Mouse (Mus musculus) erythroblast, embryonic 14.5 days (primary cell): Measurements from ENCODE around the gene Rnf11. TPM values are rescaled to one million over a fixed set of nuclear protein-coding genes. Genes with fewer than 3 reads are reported as not detected.

ENCODE experiments used
- H3K27me3 ChIP-seq: 2 replicates; pipeline ENCODE4 v1.6.1; 2012; ENCODE audit warnings: inconsistent platforms; ENCODE audit not compliant: control insufficient read depth
- H3K36me3 ChIP-seq: 2 replicates; pipeline ENCODE4 v1.6.1; 2012; ENCODE audit warnings: mild to moderate bottlenecking, inconsistent platforms; ENCODE audit not compliant: control insufficient read depth
- H3K4me1 ChIP-seq: 2 replicates; pipeline ENCODE4 v1.6.1; 2012; ENCODE audit warnings: inconsistent platforms; ENCODE audit not compliant: control insufficient read depth
- H3K4me3 ChIP-seq: replicated peaks from 2 replicates; pipeline ENCODE3; 2012; ENCODE audit warnings: moderate library complexity, mild to moderate bottlenecking, inconsistent platforms
- H3K9me3 ChIP-seq: 2 replicates; pipeline ENCODE4 v1.6.1; 2012; ENCODE audit warnings: low read length, inconsistent platforms, mixed read lengths; ENCODE audit not compliant: control insufficient read depth
- GATA1 ChIP-seq: IDR thresholded peaks from 2 replicates; pipeline ENCODE4 v1.6.1; 2012; ENCODE audit warnings: low read length, inconsistent platforms, mixed read lengths
- TAL1 ChIP-seq: IDR thresholded peaks from 3 replicates; pipeline ENCODE4 v1.6.1; 2012; ENCODE audit warnings: low read length, inconsistent platforms, mixed read lengths
- polyA plus RNA-seq: library from polyadenylated mRNA; stranded (reverse); fragments of >175 nt; gene quantifications from 2 replicates; pipeline ENCODE4 v1.2.3, GENCODE M21; 2012

Gene Rnf11
- polyA plus RNA-seq, 1 experiment, result 23.6 TPM

- TF ChIP-seq TAL1, result no peak
- TF ChIP-seq GATA1, result no peak
- H3K4me1 ChIP-seq, result peaks cover 37% of the 10 kb centered on the region
- H3K9me3 ChIP-seq, result no peaks in the 10 kb centered on the region
- no peak overlapping the region for H3K4me3 ChIP-seq
- H3K27me3 ChIP-seq, result peaks cover 36% of the 10 kb centered on the region
- peaks cover 26% of the 10 kb centered on the region for H3K36me3 ChIP-seq
Observed at GRCm38 (mm10) chr4:109477454-109477853, 7.1 kb downstream of the Rnf11 start.

GRCm38 (mm10) chr4:109476554-109477014, 7.9 kb downstream of the Rnf11 start:
- Histone ChIP-seq H3K9me3 (no peaks in the 10 kb centered on the region), H3K27me3 (peaks cover 33% of the 10 kb centered on the region), H3K4me3 (peak overlapping the region; percentile 78), H3K36me3 (peaks cover 35% of the 10 kb centered on the region), H3K4me1 (peaks cover 45% of the 10 kb centered on the region)
- TF ChIP-seq TAL1 (no peak), GATA1 (no peak)

GRCm38 (mm10) chr4:109475577-109476553, 8.7 kb downstream of the Rnf11 start:
- Histone ChIP-seq H3K4me1 (peaks cover 52% of the 10 kb centered on the region), H3K36me3 (peaks cover 42% of the 10 kb centered on the region), H3K4me3 (peak overlapping the region; percentile 78), H3K9me3 (no peaks in the 10 kb centered on the region), H3K27me3 (peaks cover 26% of the 10 kb centered on the region)
- TF ChIP-seq GATA1 (no peak), TAL1 (no peak)

GRCm38 (mm10) chr4:109475078-109475477, 9.4 kb downstream of the Rnf11 start:
- peak overlapping the region; percentile 78 for H3K4me3 ChIP-seq
- H3K4me1 ChIP-seq, result peaks cover 60% of the 10 kb centered on the region
- H3K27me3 ChIP-seq, result peaks cover 24% of the 10 kb centered on the region
- TF ChIP-seq GATA1, result no peak
- no peak for TF ChIP-seq TAL1
- peaks cover 50% of the 10 kb centered on the region for H3K36me3 ChIP-seq
- H3K9me3 ChIP-seq, result no peaks in the 10 kb centered on the region

- Histone ChIP-seq H3K4me1 (peaks cover 82% of the 10 kb centered on the region), H3K4me3 (peak overlapping the region; percentile 78), H3K9me3 (no peaks in the 10 kb centered on the region)
Observed at GRCm38 (mm10) chr4:109472566-109472965, 12.0 kb downstream of the Rnf11 start.

GRCm38 (mm10) chr4:109471606-109472005, 12.9 kb downstream of the Rnf11 start:
- H3K9me3 ChIP-seq, result no peaks in the 10 kb centered on the region
- H3K4me3 ChIP-seq, result no peak overlapping the region
- TF ChIP-seq GATA1 (no peak), TAL1 (no peak)
- H3K4me1 ChIP-seq, result peaks cover 85% of the 10 kb centered on the region
- peaks cover 65% of the 10 kb centered on the region for H3K36me3 ChIP-seq
- no peaks in the 10 kb centered on the region for H3K27me3 ChIP-seq

More at GRCm38 (mm10) chr4:109472566-109472965, 12.0 kb downstream of the Rnf11 start:
- Histone ChIP-seq H3K27me3 (peaks cover 1% of the 10 kb centered on the region), H3K36me3 (peaks cover 61% of the 10 kb centered on the region)
- TF ChIP-seq TAL1 (no peak), GATA1 (no peak)

GRCm38 (mm10) chr4:109467687-109468086, 16.8 kb downstream of the Rnf11 start:
- H3K4me3 ChIP-seq, result peak overlapping the region; percentile 21
- no peaks in the 10 kb centered on the region for H3K27me3 ChIP-seq
- H3K4me1 ChIP-seq, result peaks cover 89% of the 10 kb centered on the region
- peaks cover 69% of the 10 kb centered on the region for H3K36me3 ChIP-seq
- H3K9me3 ChIP-seq, result no peaks in the 10 kb centered on the region
- TF ChIP-seq TAL1 (peak; percentile 47; the same call in 1 of the 3 replicates), GATA1 (no peak)

DNA sequence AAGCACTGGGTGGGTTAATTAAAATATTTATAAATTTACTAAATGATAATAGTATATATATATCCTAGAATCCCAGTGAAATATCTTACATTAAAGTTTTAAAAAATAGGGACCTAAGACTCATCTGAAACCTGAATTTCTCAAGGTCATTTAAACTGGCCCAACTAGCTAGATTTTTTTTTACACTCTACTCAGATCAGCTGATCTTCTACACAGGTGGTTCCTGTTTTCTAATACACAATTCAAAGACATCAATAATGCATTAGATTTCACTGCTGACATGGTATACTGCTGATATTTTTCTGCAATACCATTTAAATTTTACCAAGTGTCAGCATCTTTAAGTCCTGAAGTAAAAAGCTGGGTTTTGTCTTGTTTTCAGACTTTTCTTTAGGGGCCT, 20.6 kb downstream of the Rnf11 start:
- Histone ChIP-seq H3K36me3 (peaks cover 57% of the 10 kb centered on the region), H3K4me1 (peaks cover 76% of the 10 kb centered on the region), H3K27me3 (no peaks in the 10 kb centered on the region), H3K4me3 (no peak overlapping the region), H3K9me3 (no peaks in the 10 kb centered on the region)
- TF ChIP-seq GATA1, result no peak
- TF ChIP-seq TAL1, result no peak

GRCm38 (mm10) chr4:109460421-109461179, 23.9 kb downstream of the Rnf11 start:
- H3K36me3 ChIP-seq, result peaks cover 64% of the 10 kb centered on the region
- H3K27me3 ChIP-seq, result no peaks in the 10 kb centered on the region
- H3K9me3 ChIP-seq, result no peaks in the 10 kb centered on the region
- H3K4me3 ChIP-seq, result no peak overlapping the region
- no peak for TF ChIP-seq GATA1
- no peak for TF ChIP-seq TAL1
- H3K4me1 ChIP-seq, result peaks cover 50% of the 10 kb centered on the region
